Mouse (Mus musculus) heart, postnatal 36 days (tissue): ENCODE measurements around the gene Ccdc82. TPM values are rescaled to one million over a fixed set of nuclear protein-coding genes. Genes with fewer than 3 reads are reported as not detected.

Source experiments
- DNase-seq, 2 experiments: peaks; one replicate each; pipeline ENCODE4 v3.0.0; 2021 to 2022
- intact Hi-C: fragments of 180-260 bp; cut with DNase I; formaldehyde crosslinking; loops from one replicate; pipeline ENCODE4 v1.15.1; 2025
- total RNA-seq, 2 experiments: library from RNA; stranded (reverse); gene quantifications; 2 replicates each; pipeline ENCODE4 v1.2.3; 2021

Gene Ccdc82
- total RNA-seq, 2 experiments from 2014 or later: 8.7 to 8.9 TPM

DNA sequence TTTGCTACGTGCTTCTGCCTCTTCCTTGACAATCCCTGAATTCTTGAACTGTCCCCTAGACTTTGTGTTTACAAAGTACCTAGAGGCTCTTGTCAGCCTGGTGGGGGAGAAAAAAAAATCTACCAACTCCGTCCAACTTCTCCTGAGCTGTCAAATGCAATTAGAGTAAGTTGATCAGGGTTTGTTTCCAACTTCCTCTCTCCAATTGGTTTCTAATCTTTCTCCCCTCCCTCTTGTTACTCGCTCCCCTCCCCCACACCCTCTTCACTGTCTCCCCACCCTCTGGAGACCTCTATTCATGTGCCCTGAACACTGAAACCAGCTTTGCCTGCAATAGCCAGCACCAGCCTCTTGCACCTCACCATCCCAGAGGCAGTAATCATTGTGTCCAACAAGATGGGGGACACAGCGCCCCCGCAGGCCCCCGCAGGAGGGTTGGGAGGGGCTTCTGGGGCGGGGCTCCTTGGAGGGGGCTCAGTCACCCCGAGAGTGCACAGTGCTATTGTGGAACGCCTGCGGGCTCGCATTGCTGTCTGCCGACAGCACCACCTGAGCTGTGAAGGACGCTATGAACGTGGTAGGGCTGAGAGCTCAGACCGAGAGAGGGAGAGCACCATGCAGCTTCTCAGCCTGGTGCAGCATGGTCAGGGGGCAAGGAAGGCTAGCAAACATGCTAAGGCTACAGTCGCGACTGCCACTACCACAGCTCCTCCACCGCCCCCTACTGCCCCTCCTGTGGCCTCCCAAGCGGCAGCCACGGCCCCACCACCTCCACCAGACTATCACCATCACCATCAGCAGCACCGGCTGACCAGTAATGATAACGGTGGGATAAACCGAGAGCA, 51.1 kb downstream of the Ccdc82 start, which contains the start of gene Maml2:
Gene Maml2, plus strand, starts transcription at position 290 of the 845 bp plus-strand sequence.
- peak; percentile 70 to 79 for DNase-seq

DNA sequence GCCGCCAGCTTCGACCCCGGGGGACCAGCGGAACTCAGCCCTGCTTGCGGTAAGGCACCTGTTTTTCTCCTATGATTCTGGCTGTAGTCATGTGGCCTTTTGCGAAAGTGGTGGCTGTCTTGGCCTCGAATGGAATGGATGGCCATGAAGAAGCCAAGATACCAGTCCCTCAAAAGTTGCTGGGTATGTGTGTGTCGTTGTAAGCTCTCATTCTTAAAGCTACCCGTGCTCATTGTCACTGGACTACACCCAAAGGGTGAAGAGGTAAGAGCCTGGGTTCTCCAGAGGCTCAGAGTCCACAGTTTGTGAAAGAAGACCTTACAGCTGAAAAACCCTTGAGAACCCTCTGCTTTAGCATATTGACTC, 51.7 kb downstream of the Ccdc82 start:
- intact Hi-C loops: loop anchor here (1.0 to 5.0 kb wide), 5 partner anchors 51 to 419 kb away; no protein-coding TSS in a partner anchor
- no peak for DNase-seq

More for the DNA sequence above, 51.1 kb downstream of the Ccdc82 start, which contains the start of gene Maml2:
- intact Hi-C loops: loop anchor here (1.0 to 5.0 kb wide), 6 partner anchors 51 to 419 kb away; no protein-coding TSS in a partner anchor

DNA sequence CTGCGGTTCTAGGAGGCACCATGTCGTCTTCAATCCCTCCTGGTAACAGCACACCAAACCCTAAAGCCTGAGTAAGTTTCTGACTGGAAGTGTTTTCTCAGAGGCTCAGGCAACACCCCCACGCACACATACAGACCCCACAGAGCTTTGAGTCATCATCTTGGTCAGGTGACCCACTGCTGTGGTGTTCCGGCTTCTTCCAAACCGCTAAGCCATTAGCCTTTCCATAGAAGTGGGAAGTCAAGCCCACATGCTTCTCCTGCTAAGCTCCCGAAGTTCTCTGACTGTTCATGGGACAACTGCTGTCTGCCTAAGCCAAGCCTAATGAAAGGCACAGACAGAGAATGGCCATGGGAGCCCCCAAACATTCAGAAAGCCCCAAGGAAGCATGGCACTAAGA, 52.4 kb downstream of the Ccdc82 start:
- intact Hi-C loops: loop anchor here (5.0 kb wide), 4 partner anchors 273 to 418 kb away; no protein-coding TSS in a partner anchor
- peak; percentile 35 to 47 for DNase-seq

DNA sequence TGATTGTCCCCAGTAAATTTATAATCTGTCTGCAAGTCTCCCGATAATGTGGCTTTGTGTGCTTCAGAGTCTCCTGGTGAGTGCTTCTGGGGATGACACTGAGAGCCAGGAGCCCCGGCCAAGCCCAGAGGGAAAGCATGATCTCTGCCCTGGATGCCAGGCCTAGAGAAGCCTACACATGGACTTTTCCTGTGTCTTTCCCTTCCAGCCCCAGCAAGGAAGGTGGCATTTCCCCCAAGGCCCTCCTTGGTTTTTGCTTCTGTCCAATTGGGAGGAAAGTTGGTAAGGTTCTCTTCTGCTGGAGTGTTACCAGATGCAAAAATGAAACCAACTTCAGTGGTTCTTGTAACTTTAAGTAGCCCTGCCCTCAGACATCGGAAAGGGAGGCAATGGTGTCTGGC, 53.3 kb downstream of the Ccdc82 start:
- intact Hi-C loops: no loop called here

DNA sequence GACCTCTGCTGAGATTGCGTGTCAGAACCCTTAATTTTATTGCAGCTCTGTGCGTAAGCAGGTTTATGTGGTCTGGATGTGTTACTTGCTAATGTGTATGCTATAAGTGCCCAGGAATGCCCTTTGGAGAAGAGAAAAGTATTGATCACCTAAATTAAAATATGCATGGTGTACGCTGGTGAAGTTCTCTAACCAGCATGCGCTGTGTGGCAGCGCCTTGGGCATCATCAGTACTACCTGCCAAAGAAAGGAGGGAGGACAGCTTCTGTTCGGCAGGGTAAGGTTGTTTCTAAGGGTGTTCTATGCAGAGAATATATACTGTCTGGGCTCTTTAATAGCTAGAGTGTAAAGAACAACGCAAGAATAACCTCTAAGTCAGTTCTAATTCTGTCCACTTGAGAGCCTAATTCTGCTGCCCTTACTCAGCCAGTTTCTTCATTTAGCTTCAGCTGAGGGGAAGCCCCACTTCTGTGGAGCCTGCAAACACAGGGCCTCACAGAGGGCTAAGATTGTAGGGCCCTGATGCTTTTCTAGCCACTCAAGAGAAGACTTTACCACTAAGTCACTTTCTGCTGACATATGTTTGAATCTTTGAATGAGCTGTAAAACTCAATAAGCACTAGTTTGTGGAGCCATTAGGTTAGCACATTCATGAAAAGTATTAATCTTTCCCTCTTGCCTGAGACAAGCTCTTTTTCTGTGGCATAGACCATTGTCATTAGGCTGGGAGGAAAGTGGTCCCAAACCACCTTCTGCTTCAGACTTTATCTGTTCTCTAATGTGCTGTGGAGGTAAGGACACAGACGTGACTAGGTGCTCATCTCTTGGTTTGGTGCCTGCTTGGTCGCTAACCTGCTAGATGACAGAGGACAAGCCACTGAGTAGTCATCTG, 54.4 kb downstream of the Ccdc82 start:
- no peak for DNase-seq

More for the DNA sequence above, 53.3 kb downstream of the Ccdc82 start:
- DNase-seq: peak; percentile 43 to 59

DNA sequence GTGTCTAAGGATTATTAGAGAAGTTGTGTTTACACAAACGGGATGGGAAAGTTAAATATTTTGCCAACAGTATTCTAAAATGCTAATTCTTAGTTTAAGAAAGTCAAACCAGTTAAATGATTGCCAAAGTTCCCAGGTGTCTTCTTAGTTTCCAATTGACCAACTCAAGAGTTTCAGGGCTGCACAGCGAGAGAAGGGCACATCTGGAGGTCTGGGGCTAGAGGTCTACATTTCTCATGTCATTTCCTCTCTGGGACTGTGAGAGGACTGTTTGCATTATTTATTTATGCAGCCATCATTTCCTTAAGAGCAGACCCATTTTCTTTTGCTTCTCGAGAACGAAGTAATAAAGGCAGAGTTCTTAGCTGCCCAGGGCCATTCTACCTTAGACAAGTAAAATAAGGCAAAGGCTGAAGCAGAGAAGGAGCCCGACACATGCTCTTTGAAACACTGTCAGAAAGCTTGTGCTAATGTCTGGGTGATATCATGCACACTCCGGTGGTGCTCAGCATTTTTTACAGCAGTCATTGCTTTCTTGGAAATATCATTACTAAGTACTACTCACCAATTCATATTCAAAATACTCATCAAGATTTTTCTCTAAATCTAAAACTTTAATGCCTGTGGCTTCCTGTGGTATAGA, 55.5 kb downstream of the Ccdc82 start:
- intact Hi-C loops: no loop called here
- DNase-seq: no peak

More for the DNA sequence above, 54.4 kb downstream of the Ccdc82 start:
- intact Hi-C loops: no loop called here

DNA sequence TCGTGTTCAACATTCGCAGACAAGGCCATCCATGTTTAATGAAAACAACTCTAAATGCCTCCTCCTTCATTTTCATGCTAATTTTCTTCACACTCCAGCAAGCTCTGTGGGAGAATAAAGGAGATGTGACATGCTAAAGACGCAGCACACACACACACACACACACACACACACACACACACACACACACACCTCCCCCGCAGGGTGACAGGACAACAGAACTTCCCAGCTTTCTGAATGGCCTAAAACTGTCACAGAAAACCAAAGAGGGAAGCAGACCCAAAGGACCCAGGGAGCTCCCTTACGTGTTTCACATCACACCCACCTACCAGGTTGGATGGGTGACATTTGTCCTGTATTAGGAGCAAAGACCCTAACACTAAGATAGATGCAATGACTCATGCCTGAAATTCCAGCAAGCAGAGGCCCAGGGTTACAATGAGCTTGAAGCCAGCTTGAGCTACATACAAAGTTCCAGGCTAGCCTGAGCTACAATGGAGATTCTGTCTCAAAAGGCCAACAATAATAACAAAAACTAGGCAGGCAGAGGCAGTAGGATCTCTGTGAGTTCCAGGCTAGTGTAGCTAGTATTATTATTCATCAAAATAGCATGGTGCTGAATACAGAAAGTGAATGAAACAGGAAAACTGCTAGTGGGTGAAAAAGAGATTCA, 56.5 kb downstream of the Ccdc82 start:
- no peak for DNase-seq
- intact Hi-C loops: no loop called here

DNA sequence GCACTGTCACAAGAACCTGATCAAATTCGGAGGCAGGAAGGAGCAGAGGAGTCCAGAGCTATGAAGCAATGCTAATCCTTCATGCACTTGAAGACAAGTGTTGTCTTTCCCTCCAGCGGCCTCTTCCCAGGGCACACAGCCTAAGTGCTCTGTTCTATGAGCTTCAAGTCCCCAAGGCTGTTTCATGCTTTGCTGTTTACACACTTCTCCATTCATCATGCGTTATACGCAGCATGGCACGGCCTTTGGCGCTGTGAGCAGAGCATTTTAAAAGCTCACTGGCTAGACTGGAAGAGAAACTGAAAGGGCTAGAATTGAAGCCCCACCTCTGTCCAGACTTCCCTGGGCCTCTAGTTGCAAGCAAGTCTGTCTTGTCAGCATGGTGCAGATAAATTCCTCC, 57.2 kb downstream of the Ccdc82 start:
- intact Hi-C loops: no loop called here
- DNase-seq: peak; percentile 34 to 50

DNA sequence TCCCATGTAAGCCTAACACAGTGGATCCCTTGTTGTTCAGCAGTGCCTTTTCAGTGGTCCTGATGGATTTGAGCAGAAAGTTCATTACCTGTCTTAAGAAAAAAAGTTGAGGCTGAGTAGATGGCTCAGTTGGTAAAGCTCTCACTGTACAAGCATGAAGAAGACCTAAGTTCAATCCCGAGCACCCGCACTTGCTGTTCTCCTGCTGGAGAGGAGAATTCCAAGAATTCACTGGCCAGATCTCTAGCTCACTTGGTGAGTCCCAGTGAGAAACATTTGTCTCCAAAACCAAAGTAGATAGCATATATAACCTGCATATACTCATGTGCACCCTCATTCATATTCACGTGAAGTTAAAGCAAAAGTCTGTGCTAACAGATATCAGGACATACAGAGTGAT, 59.7 kb downstream of the Ccdc82 start:
- intact Hi-C loops: no loop called here
- no peak for DNase-seq

DNA sequence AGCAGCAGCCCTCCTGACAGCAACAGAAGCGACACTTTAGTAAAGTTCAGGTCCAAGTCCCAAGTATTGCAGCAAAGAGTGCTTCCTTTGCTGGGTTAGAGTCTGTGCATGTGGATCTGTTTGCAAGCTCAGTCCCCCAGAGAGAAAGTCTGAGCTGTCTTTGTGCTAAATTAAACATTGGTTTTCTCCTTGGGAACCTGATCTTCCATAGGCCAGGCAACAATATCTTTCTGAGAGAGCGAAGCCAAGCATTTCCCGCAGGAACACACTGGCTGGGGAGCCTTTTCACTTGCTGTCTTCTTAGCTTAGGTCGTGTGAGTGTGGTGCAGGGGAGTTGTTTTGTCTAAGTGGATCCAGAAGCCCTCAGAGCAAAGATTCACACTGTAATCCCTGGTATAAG, 60.5 kb downstream of the Ccdc82 start:
- DNase-seq: no peak
- intact Hi-C loops: no loop called here

DNA sequence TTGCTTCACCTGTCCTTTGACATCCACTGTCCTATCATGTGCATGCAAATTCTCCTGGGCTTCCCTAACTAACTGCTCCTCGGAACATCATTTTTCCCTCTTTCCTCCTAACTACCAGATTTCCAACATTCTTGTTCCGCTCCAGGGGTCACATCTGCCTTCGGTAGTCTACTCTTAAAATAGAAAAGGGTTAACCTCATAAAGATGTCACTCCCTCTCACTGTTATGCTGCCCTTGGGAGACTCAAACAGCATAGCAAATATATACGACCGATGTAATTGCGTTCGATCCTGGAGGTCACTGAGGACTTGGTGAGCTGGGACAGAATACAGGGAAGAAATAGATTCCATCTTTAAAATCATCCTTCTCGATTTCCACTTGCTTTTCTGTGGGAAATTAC, 62.0 kb downstream of the Ccdc82 start:
- intact Hi-C loops: no loop called here

DNA sequence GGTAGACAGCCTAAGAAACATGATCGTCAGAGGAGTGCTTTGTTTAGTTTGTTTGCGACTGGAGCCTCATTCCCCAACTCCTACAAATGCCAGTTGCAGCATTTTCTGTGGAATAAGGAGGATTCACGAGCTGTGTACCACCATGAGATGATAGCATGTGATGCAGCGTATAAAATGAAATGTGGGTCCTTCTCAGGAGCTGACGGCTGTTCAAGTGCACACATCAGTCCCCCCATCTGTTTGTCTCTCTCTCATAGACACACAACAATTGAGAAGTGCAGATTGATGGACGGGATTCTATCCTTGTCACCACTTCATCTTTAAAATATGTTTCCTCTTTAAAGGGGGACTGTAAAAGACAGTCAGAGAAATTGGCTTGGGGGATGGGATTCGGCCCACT, 63.1 kb downstream of the Ccdc82 start:
- no peak for DNase-seq
- intact Hi-C loops: no loop called here

More for the DNA sequence above, 62.0 kb downstream of the Ccdc82 start:
- DNase-seq: no peak

DNA sequence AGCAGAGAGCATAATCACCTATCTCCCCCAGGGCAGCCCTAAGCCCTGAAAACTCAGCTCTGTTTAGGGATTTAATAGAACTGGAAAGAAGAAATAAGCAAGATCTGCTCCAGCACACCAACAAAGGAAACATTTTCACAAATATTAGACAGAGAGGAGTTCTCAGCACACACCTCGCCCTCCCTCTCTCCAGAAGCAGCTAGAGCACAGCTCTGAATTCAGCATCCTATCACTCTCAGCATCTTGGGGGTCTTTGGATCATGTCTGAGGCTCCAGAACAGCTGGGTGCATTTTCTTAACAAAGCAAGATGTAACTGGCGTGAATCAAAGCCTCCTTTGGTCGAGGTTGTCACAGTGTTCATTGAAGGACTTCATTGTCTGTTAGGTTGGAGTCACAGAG, 63.5 kb downstream of the Ccdc82 start:
- intact Hi-C loops: no loop called here
- no peak for DNase-seq

DNA sequence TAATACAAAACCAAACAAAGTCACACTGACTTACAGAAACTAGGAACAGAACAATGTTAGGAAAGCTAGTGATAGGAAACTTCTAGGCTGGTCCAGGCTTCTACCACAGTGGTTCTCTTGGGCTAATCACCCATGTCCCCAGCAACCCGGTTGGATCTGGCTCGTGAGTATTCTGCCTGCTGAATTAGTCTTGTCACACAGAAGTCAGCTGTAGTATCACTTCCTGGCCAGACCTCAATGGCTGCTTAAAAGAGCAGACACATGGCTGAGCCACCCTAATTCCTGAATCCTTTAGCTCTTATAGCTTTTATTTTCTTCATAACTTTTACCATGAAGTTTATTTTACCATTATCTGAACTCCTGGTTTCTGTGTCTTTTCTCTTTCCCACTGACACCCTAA, 64.3 kb downstream of the Ccdc82 start:
- no peak for DNase-seq
- intact Hi-C loops: no loop called here

DNA sequence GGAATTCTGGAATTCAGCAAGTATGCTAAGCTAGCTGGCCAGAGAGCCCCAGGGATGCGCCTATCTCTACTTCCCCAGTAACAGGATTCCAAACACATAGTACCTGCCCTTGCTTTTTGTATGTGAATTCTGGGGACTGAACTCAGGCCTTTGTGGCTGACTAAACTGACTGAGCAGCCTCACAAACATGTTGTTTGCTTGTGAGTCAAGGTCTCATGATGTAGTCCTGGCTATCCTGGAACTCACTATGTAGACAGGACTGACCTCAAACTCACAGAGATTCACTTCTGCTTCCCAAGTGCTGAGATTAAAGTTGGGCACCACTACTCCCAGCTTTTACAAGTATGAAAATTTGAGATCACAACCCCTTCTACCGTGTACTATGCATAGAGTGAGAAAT, 67.2 kb downstream of the Ccdc82 start:
- intact Hi-C loops: no loop called here
- no peak for DNase-seq

DNA sequence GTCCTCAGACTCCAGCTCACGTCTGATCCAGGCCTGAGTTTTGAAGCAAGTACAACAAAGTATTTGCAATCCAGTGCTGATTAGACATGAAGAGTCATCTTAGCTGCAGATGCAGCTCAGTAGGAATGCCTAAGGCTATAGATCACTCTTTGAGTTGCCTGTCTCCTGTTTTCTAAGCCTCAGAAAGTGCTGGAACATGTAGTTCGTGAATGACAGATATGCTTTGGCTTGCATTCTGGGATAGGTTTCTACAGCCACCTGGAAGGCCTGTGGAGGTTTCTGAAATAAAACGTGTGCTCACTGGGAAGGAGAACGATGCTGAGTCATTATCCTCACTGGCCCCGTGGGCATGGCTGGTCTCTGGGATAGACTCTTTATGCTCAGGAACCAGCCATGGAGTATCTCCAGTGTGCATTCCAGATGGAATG, 67.8 kb downstream of the Ccdc82 start:
- intact Hi-C loops: no loop called here
- no peak for DNase-seq

DNA sequence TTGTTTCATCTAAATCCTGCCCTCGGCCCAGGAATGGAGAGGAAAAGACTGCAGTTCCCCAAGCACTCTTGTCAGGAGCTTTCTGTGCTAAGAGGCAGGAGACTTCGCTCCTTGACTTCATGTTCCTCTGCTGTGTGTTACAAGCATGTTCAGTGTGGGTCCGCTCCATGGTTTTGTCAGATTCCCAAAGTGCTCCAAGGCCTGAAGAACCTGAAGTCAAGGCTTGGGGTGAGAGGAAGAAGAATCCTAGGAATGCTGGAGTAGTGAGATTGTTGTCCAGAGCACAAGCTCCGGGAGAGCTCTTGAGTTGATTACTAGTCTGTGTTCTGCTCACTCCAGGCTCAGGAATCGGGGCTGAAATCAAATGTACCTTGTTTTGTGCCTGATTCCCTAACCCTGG, 68.6 kb downstream of the Ccdc82 start:
- intact Hi-C loops: no loop called here
- no peak for DNase-seq

DNA sequence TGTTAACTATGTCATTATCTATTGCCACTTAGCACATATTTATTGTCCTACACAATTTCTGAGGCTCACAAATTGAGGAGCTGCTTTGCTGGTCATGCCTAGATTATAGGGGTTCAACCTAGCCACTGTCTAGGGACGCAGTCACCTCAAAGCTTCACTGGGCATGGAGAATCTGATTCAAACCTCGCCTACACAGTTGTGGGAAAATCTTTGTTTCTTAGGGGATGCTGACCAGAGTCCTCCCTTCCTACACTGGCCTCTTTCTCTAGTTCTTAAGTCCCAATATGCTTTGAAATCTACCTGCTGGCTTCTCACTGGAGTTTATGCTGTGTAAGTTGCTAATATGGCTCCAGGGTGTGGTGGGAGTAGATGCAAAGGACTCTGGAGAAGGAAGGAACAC, 72.8 kb downstream of the Ccdc82 start:
- intact Hi-C loops: no loop called here
- DNase-seq: no peak

DNA sequence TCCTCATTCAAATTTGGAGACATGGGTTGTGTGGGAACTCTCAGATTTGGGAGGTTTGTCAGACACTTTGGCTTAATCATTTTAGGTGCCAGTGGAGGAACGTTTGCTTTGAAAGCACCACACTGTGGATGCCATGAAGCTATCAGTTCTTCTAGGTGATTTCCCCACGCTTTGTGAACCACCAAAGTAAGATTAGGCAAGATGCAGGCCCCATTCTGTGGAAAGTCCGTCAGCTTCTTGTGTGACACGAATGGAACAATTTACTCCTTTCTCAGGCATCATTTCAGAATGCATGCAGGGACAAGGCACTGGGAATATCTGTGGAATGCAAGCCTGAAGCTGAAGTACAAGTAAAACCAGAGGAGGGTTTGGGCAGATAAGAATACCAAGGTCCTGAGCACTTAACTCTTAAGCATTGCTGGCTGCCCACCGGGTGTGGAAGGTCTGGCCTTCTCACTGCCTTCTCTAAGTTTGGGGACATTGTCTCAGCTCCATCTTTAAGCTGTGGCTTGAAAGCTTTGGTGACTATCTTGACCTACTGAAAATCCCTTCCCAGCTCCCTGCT, 74.1 kb downstream of the Ccdc82 start:
- DNase-seq: no peak
- intact Hi-C loops: no loop called here

DNA sequence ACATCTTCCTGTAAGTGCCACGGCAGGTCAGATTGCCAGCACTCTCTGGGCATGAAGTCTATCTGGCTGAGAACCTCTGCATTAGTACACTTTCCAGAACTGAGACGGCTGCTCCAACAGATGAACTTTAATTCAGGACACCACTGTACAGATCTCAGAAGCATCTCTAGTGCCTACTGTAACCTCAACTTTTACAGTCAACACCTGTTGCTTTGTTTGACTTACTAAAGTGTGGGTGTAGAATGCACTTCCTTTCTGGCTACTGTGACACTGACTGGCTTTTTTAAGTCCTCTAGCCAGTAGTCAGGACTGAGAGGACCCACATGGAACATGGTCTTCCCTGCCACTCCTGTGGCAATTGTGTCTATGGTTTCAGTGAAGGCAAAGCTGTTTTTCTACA, 76.3 kb downstream of the Ccdc82 start:
- intact Hi-C loops: no loop called here
- DNase-seq: no peak
